Mouse (Mus musculus) thymus, adult 18-20 months (tissue): ENCODE measurements around the gene Zfp804b.
"Not testable (repeated sequence)": the region's sequence is repeated elsewhere in the genome, so short reads cannot be mapped to it uniquely, and the experiment has no call there.

Experiments used
- DNase-seq, 2 experiments: peaks; one replicate each; pipeline ENCODE4 v3.0.0; 2022; ENCODE audit warnings: mixed read lengths in 2 of 2

The Zfp804b gene

DNA sequence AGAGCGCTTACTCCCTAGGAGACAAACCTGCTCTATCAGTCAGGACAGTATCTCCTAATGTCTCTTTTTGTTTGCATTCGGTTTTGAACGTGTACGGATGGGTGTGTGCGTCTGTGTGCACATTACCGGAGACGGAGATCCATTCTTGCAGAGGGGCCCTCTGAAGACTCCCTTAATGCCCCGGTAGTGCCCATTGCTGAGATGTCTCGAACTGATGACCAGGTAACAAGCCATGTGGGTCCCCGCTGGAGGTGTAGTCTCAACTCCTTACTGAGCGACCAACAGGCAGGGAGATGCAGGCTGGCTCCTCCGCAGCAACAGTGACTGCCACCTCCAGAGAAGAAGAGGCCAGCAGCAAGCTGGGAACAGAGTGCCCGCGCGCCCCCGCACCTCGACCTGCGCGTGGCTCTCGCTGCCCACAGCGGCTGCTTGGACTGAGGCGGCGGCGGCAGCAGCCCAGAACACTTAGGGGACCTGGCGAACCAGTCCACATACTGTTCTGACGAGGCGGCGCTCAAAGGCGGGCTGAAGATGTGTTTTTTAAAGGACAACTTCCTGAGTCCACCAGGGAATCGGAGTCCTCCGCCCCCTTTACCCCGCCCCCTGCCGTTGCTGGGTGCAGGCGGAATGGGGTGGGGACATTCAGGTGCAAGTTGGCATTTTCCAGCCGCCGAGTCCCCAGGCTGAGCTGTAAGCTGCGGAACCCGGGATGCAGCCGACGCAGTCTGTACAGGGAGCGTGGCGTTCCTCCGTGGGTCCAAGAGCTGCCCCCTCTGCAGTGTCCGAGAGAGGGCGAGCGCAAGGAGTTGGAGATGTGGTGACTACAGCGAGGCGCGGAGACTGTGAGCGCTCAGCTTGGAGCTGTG lies at the start of gene Zfp804b:
TSS of gene Zfp804b (minus strand) at position 612 of the 866 bp plus-strand sequence.
- no peak for DNase-seq

DNA sequence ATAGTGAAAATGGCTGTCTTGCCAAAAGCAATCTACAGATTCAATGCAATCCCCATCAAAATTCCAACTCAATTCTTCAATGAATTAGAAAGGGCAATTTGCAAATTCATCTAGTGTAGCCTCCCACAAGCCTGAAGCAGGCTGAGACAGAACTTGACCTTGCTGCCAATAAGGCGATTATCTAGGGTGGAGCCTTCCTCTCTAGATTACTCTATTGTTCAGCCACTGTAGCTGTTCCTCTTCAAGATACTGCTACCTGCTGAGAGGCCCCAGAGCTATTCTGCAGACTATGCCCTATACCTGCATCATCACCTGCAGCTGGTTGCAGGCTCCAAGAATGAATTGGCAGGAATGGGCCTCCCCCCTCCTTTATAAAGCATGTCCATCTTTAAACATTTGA lies 20.1 kb upstream of the Zfp804b start:
- DNase-seq = not testable (repeated sequence)

DNA sequence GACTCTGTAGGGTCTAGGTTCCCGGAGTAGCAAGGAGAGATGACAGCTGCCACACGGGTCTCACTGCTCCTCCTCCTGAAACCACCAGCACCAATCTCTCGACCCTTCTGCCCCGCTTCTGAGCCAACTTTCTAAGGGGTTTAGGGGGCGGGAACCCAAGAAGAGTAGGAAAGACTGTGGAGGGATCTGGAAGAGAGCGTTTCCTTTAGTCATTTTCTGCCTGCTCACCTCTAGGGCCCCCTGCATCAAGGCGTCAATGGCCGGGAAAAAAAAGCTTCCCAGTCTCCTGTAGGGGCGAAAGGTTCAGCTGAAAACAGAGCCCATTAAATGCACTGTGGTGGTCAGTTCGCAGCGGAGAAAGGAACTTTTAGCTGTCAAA lies 444 bp upstream of the Zfp804b start:
- no peak for DNase-seq

GRCm38 (mm10) chr5:7325594-7325993 lies 19.0 kb downstream of the Zfp804b start:
- no peak for DNase-seq

GRCm38 (mm10) chr5:7303819-7304218 lies 40.7 kb downstream of the Zfp804b start, which contains the start of gene Tex47:
Tex47 (plus strand) TSS chr5:7304119.
- DNase-seq = no peak

DNA sequence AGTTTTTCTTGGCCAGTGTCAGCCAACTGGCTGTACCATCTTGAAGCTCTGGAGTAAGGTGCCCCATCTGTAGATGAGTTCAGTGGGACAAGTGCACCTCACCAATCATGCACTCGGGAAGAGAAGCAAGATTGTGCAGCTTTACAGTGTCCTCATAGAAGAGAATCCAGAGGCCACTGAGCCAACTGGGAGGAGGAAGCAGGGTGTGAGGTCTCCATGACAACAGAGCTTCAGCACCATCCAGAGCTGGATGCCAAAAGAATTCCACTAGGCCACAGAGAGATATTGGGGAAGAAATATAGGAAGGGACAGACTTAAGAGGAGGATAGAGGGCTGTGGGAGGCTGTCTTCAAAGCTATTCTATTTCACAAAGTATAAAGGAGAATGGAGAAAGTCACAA lies 41.6 kb downstream of the Zfp804b start:
- no peak for DNase-seq

DNA sequence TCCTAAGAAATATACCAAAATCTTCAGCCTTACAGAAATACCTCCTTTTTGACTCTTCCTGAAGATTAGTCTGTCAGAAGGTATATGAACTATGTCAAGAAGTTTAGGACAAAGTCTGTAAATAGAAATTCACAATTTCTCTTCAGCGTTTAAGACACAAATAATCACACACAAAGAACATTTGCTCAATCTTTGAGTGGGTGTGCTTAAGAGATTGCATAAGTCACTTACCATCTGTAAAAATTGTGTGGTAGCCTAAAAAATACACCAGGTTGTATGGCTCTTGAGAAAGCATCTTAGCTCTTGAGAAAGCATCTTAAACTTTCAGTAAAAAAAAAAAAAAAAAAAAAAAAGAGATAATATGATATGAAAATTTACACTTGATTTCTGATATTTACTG lies 60.2 kb downstream of the Zfp804b start:
- no peak for DNase-seq

DNA sequence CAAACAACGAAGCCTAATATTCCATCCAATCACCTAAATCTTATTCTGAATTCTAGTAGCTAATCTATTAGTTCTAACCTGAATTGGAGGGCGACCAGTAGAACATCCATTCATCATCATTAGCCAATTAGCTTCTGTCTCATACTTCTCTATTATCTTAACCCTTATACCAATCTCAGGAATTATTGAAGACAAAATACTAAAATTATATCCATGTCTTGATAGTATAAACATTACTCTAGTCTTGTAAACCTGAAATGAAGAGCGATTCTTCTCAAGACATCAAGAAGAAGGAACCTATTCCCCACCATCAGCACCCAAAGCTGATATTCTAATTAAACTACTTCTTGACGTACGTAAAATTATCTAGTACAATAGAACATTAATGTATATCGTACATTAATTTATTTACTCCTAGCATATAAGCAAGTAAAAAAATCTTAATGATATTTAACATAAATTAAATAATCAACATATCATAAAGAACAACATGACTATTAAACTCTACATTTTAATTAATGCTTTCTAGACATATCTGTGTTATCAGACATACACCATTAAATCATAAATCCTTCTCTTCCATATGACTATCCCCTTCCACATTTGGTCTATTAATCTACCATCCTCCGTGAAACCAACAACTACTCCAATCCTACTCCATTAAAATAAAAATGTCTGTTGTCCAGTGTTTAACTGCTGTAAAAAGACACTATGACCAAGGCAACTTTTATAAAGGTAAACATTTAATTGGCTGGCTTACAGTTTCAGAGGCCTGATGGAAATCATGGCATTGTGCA lies 67.7 kb downstream of the Zfp804b start:
- DNase-seq = no peak

DNA sequence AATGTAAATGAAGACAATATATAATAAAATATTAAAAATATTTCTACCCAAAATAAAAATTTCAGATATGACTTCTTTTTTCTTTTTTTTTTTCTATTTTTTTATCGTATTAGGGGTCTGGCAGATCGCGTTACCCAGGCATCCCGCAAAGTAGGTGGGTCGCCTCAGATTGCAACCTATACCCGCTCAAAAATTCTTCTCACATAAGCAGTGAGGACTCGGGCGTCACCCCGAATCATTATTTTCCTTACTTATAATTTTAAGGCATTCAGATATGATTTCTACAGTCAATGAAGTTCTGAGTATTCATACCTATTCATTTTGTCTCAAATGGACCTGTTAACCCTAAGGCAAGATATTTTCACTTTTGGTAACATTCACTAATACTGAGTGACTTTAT lies 167.0 kb downstream of the Zfp804b start:
- no peak for DNase-seq

DNA sequence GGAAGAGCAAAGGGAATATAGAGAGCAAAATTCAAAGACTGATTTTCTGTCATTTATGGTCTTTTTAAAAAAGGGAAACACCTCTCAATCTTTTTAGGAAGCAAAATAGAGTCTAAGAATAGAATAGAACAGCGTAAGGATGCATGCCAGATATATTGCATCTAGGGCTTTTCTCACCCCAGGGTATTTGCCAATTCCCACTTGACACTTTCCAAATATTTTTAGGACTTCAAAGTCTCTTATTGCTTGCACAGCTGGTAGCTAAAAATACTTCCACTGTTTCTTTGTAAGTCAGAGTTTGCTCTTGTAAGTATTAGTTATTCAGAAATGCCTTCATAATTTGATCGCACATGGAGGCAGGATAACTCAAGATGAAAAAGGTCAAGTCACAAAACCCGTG lies 204.9 kb downstream of the Zfp804b start:
- no peak for DNase-seq

- no peak for DNase-seq
Observed at GRCm38 (mm10) chr5:7102387-7102786, 242.2 kb downstream of the Zfp804b start.

GRCm38 (mm10) chr5:7073936-7074631 lies 270.5 kb downstream of the Zfp804b start:
- no peak for DNase-seq

DNA sequence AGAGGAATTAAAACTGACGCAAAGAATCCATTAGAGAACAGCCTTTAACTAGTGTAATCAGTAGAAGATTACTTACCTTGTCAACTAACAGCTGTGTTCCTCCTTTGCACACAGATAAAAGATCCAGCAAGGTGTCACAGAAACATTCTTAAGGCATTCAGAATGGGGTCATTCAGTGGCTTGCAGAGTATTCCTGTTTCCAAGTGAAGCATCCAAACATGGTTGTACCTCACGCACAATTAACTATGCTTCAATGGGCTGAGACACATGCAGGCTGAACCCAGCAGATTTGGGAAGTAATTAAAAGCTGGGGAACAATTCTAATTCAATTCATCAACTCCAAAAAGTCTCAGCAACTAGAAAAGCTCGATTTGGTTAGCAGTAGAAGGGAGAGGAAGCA lies 337.1 kb downstream of the Zfp804b start:
- DNase-seq = no peak

- no peak for DNase-seq
Observed at GRCm38 (mm10) chr5:6983993-6984392, 360.6 kb downstream of the Zfp804b start.

GRCm38 (mm10) chr5:6934837-6935236 lies 409.7 kb downstream of the Zfp804b start:
- DNase-seq = no peak

DNA sequence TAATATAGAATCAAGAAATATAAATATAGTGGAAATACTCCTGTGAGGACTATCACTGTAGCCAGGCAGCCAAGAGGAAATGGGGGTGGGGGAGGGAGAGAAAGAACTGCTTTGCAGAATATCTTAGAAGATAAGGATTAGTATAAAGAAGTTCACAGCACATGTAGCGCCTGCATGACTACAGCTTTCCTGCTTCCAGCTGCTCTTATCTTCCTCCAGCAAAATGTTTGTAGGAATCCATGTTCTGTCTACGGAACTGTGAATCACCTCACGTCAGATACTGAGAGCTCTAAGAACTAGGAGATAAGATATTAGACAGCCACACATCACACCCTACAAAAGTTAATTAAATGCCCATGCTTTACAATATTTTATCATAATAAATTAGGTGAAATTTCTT lies 433.3 kb downstream of the Zfp804b start:
- DNase-seq = no peak

GRCm38 (mm10) chr5:6881396-6881795 lies 463.2 kb downstream of the Zfp804b start:
- no peak for DNase-seq

GRCm38 (mm10) chr5:6871566-6871965 lies 473.0 kb downstream of the Zfp804b start:
- no peak for DNase-seq

DNA sequence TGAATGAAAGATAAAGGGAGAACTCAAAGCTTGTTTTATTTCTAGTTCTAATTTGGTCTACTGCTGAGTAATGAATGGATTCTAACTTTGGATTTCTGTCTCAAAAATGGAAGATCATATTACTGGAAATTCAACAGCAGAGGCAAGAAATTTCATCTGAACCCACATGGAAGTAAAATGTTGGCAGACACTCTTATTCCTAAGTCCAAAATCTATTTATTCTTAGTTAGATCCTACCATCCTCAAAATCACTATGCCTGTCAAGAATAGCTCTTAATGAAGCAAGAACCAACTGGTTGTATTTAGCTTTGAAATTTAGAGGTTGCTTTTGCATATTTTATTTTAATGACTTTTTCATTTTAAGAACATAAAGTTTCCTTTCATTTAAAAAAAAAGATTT lies 473.6 kb downstream of the Zfp804b start:
- DNase-seq = no peak

DNA sequence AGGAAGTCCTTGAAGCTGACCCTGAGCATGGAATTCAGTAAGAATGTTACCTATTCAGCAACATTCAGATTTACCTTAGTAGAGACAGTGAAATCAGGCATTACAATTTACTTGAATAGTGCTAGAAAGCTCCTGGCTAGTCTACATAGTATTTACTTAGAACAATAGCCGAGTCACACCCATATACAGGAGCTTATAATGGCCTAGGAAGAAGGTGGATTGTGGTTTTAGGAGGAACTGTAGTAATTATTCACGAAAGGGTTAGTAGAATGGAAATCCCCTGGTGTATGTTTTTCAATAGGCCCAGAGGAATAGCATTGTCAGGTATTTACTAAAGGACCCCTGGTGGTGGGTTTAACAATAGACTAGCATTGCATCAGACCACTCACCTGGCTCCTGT lies 549.2 kb downstream of the Zfp804b start:
- no peak for DNase-seq

GRCm38 (mm10) chr5:6769357-6769892 lies 575.1 kb downstream of the Zfp804b start:
- DNase-seq = no peak
